Mouse (Mus musculus) telencephalon, adult 2 months (tissue): ENCODE measurements around the gene Polr3b.

ENCODE experiments used
- DNase-seq: peaks from one replicate; pipeline ENCODE4 v3.0.0-alpha.2; 2011; ENCODE audit warnings: low read depth, low spot score

Gene Polr3b

DNA sequence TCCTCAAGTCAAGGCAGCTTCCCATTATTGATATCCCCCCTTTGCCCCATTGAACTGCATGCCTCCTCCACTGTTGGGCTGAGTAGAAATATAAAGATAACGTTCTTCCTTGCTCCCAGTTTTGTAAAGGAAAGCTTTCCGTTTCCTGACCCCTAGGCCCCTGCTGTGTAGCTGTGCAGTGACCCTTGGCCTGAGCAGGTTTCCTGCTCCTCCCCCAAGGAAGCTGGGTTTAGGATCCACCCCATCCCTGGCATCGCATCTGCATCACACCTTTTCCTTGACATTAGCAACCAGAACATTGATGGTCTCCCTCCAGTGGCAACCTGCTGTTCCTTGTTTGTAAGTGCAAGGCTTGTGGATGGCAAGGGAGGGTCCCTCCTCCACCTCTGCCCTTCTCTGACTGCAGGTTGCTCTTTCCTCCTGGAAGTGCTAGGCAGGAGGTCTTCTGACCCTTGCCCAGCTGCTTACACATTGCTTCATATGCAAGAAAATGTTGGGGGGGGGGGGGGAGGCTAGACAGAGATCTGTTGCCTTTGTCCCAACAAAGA lies 43.7 kb downstream of the Polr3b start:
- DNase-seq = no peak

DNA sequence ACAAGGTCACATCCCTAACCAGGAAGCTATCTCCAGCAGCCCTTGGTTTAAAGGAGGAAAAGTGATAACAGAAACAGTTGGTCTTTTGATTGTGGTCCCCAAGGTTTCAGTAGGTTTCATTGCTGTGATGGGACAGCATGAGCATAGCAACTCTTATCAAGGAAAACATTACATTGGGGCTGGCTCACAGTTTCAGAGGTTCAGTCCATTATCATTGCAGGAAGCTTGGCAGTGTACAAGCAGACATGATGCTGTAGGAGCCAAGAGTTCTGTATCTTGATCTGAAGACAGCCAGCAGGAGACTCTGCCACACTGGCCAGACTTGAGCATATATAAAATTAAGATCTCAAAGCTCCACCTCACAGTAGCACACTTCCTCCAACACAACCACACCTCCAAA lies 53.6 kb downstream of the Polr3b start:
- no peak for DNase-seq

DNA sequence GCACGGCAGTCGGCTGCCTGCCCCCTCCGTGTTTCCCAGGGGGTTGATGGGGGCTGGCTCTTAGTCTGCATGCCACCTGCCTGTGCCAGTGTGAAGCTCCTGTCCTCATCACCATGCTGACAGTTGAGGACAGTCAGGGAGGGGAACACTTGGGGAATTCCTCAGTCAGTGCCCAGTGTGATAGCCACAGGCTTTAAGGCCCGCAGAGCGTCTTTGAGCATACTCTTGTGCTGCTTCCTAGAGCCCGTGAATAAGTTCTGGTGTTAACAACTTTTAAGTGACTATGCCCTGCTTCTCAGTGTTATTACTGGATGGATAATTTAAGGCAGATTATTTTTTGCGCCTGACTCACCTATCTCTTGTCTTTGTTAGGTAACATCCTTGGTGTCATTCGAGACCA lies 54.4 kb downstream of the Polr3b start:
- no peak for DNase-seq

DNA sequence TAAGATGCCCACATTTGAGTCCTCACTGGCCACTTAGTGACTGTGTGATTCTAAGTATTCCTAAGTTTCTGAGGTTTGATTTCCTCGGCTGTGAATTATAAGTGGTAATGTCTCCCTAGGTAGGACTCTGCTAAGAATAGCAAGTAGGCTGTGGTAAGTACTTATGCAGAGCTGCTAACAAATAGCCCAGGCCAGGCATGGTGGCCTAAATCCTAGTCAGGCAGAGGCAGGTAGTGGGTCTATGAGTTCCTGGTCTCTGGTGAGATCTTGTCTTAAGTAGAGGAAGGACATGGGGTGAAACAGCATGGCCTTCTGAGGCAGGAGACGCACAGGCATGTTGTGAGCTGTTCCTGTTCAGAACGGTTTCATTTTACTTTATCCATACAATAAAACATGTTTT lies 55.8 kb downstream of the Polr3b start:
- no peak for DNase-seq

DNA sequence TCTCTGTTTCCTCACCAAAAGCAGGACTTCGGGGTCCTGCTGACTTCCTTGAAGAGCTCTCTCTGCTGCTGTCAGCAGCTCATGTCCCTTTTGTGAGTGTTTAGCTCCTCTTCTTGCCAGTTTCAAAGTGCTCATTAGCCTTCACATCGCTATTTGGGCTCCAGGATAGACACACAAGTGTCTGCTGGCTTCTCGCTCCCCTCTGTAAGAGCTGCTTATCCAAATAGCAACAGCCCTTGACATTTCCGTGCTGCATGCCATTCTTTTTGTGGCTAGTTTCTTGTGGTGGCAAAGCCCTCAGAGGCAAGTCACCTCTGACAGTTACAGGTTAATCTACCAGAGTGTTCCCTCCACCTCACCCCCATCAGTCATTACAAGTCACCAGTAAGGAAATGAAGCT lies 56.3 kb downstream of the Polr3b start:
- no peak for DNase-seq

DNA sequence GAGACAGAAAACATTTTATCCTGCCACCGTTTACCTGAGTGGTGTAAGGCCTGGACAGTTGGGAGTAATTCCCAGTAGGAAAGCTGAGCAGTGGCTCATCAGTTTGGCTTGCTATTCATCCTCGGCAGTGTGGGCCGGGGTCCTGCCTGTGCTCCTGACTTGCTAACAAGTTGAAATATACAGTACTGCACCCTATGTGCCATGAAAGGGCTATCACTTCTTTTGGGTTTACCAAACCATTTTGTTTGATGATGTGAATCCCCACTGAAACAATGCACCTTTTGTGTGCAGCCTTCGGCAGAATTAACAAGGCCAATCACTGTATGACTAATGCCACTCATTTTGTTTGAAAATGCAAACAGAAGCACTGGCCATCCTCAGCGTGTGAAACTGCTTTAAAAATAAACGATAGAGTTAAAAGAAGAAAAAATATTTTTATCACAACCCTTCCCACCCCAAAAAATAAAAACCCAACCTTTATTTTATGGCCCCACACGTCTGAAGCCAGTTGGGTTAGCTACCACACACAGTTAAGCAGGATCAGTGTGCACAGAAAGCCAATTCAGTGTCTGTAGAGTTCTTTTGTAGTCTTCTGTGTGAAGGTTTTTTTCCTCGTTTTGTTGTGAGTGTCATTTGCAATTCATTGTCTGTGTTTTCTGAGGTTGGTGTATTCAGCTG lies 63.5 kb downstream of the Polr3b start:
- DNase-seq = no peak

DNA sequence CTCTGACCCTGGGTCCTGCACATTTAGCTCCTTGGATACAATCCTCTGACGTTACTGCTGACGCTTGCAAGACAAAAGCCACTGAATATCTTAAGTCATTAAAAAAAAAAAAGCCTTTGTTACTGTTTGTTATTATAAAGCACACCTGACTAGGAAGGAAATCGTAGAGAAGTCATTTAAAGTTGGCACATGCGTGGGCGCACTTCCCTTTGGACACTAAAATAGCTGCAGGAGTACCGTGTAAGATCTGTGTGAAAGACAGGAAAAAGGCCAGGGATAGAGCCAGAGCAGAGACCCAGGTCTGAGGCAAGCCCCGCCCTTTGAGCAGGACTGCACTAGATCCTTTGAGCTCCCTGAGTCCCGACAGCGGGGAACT lies 64.0 kb downstream of the Polr3b start:
- no peak for DNase-seq

DNA sequence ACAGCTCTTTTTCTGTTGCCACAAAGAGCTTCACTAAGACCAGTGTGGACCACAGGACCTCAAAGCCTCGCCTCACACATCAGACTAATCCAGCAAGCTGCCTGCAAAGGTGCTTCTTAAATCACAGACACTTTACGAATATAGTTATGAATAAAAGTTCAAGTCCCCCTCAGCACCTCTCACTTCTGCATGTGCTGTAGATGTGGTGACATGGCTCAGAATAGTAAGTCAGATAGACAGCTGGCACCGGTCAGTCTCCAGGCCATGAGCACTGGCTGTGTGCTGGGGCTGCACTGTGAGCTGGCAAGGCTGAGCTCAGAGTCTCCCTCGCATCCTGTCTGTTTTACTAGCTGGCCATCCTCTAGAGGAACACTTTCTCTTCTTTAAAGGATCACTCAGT lies 64.6 kb downstream of the Polr3b start:
- no peak for DNase-seq

DNA sequence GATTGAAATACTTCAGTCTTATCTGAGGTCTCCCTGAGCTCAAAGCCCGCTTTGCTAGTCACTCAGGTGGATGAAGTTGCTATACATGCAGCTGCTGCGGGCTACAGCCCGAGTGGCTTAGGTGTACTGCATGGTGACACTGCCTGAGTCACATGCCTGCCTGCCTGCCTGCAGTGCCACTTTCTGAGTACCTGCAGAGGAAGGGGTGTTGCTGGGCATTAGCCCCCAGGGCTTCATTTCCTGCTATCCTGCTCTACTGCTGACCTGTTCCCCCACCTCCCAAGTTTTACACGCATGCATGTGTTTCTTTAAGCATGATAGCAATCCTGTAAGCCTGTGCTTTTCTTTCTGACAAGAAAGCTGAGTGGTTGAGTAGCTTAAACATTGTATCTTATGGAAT lies 65.6 kb downstream of the Polr3b start:
- DNase-seq = no peak

DNA sequence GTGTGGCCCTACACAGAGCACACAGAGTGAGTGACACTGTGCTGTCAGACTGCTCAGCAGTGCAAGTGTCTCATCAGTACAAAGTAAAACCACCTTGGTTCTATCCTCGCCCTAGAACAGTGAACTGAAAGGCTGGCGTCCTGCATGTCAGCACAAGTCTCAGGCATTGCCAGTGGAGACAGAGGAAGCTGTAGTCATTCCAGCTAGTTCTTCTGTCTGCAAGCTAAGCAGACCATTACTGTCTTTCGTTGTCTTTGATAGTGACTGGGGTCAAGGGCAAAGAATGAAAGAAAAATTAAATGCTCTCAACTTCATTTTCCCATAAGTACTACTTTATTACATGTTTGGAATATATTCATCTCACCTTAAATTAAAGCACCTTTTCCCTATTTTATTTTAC lies 67.8 kb downstream of the Polr3b start:
- no peak for DNase-seq

DNA sequence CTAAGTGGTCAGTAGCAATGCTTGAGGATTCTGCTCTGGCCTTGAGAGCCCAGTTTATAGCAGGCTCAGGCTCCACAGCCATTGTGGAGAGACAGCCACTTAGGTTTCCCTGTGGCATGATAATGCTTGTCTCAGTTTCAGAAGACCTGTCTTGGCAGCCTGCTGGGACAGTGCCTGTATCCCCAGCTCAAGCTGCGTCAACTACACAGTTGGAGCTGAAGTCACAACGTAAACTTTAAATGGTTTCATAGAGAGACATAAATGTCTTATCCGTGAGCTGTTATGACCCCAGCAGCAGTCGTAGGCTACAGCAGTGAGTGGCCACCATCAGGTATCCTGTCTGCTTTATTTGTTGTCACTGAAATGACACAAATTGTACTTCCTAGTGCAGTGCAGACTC lies 68.7 kb downstream of the Polr3b start:
- DNase-seq = no peak

DNA sequence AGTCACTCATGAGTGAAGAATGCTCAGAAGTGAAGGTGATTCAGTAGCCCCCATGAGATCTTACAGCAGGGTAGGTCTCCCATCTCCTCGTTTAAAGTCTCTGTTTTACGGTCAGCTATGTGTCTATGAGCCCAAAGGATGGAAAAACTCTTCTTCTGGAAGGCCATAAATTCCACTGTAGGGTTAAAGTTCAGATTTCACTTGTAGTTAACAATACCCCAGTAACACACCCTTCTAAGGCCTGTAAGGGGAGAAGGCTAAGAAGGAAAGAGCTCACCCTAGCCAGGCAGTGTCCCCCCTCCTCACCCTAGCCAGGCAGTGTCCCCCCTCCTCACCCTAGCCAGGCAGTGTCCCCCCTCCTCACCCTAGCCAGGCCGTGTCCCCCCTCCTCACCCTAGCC lies 69.6 kb downstream of the Polr3b start:
- no peak for DNase-seq

DNA sequence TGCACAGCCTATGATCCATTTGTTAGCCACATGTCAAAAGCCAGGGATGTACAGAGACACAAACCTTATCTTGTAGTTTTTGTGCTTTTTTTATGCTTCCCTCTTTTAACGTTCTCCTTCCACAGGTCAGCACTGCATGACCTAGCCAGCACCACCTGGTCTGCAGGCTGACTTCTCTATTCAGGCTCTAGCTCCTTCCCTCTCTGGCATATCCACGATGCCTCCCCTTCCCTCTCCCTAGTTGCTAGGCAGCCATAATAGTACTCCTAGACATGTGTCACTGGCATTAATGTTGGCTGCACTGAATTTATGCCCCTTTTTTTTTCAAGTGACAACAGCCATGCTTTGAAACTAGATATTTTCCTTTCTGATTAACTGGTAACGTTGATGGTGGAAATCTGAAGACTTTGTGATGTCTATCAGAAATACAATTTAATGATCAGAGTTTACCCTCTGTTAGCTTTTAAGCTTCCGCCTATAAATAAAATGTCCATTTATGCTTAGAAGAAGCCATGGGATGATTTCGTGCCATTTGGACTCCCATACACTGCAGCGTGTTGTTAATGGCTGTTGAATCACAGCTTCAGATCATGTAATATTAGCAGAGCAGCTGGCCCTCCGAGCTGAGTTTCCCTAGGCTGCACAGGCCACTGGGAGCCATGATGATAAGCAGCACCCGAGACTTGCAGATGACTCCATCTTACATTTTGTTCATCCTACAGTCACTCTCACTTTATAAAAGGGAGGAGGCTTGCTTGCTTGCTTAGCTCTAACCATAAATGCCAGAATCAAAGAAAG lies 71.9 kb downstream of the Polr3b start:
- DNase-seq = no peak

DNA sequence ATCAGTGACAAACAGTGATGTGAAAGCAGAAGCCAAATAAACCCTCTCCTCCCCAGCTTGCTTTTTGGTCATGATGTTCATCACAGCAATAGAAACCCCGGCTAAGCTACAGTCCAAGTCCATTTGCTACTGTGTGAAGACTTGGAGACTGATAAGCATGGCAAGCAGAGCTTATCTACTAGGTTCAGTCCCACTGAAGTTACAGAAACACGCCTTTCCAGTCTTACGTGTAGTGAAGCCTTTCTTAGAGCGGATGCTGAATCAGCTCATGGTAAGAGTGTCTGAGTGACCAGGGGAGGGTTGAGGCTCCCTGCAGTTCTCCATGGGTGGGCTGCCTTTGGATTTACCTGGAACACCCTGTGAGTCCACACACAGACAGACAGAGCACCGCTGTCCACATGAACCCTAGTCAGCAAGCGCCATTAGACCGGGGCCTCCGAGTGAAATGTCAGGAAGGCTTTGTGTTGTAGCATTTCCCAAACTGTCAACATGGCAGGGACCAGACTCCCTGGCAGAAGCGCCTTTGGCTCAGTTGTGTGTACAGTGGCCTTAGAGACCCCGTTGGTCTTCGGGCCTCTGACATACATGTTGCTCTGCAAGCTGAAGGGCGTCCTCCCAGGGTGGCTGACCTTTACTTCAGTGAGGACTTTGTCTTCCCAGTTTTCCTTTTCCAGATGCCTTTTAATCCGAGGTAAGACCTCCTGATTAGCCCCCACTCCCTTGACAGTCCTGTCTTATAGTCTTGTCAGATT lies 78.3 kb downstream of the Polr3b start:
- no peak for DNase-seq

DNA sequence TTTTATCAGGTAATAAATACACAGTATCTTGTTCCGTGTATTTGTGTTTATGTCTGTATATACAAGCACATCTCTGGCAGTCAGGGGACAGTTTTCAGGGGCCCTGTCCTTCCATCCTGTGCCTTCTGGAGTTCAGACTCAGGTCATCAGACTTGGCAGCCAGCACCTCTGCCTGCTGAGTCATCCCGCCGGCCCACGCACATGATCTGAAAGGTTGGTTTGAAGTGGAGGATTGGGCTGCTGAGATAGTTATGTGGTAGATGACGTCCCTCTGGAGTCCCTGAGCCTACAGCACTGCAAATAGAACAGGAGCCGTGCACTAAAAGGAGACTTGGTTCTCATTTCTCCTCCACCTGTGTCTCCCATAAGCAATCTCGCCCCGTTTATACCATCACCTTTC lies 79.0 kb downstream of the Polr3b start:
- no peak for DNase-seq

DNA sequence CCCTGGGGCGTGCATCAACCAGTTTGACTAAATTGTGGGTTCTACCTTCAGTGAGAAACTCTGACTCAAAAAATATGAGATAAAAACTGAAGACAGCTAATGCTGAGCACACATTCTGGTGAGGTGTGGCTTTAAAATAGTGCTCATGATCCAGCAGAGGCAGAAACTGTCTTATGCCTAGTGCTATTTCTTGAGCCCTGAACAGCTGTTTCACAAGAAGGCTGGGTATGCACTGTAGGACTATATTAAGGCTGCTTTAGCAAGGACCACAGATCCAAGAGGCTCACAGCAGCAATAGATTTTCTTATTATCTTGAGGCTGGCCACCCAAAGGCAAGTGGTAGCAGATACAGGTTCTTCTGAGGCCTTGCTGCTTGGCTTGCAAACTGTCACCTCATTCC lies 80.0 kb downstream of the Polr3b start:
- no peak for DNase-seq

DNA sequence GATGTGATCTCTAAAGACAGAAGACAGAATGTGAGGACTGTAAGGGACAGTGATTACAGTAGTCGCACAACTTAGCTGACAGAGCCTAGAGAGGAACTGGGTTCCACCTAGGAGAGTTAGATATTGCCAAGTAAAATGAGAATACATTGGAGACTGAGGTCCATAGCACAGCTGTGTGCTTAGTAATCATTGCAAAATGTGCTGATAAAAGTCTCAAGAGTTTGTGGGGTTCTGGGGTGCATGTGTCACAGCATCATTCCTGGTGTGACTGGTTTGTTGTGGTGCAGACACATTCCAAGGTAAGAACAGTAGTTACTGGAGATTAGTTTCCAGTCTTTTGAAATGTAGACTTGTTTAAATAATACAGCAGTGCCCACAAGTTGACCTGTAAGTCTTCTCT lies 82.5 kb downstream of the Polr3b start:
- DNase-seq = no peak

DNA sequence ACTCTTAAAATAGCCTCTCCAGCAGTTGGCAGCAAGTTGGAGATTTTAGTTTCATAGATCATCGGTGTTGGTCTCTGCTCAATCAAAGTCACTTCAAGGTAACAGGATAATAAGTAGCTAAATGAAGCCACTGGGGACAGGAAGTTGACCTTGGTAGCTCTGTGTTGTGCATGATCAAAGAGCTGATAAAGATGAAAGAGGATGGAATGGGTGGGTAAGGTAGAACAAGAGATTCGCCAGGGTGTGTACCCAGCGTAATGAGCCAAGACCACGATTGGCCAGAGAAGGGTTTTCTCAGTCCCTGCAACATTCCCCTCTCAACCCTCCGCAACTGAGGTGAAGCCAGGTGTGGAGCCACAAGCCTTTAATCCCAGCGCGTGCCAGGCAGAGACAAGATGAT lies 83.1 kb downstream of the Polr3b start:
- DNase-seq = no peak

DNA sequence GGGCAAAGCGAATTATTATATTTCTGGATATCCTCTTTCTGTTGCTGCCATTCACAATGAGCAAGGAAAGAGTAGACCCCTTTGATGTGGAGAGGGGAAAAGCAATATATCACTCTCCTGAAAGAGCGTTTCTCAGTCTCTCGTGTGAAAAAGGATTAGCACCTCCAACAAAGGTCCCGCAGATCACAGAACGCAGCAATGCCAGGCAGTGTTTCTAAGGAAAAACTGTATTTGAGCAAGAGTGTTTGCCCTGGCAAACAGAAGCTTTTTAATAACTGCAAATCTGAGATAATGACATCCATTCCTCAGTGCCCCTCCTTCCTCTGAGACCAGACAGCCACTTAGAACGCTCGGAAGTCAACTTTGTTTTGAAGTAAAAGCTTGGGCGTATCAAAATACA lies 84.5 kb downstream of the Polr3b start:
- DNase-seq = no peak

DNA sequence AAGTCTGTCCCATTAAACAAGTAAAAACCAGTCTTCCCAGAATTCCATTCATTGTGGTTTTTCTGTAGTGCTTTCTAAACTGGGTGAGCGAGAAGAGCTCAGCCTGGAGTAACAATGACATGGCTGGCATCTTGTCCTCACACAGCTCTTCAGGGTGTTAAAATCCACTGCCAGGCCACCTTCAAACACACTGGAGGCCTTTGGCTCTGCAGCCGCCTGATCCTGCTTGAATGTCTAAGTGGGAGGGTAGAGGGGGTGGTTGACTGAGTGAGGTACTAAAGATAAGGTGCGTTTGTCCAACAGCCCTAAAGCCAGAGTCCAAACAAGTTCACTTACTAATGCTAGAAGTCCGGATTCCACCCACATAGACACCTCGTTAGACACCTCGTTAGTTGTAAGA lies 85.1 kb downstream of the Polr3b start:
- no peak for DNase-seq

DNA sequence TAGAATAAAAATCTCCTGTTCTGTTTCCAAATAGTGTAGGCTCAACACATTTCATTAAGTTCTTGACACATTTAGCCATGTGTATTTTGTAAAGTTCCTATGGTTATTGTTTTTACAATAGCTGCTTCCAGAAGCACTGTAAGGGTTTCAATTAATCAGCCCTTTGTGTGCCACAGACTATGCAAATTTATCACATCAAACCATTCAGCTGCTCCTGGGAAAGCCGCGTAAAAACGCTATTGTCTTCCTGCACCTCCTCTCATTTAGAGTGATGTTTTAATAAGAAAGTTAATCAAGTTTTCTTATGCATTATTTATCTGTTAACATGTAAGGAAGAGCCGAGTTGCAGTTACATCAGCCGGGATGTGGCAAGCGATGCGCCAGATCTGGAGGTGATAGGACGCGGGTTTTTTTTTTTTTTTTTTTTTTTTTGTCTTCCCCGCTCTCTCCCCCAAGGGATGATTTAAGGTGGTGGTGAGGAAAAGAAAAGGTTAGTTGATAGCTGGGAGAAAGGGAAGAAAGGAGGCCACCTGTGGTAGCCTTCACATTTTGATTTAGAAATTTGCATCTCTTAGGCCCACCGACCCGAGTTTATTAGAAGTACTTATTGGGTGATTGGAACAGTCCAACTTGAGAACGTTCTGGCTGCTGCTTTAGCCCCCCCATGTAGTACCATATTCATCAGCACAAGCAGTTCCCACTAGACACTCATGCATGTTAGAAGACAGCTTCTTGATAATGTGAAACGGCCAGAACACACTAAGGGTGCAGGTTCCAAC lies 85.8 kb downstream of the Polr3b start:
- no peak for DNase-seq

DNA sequence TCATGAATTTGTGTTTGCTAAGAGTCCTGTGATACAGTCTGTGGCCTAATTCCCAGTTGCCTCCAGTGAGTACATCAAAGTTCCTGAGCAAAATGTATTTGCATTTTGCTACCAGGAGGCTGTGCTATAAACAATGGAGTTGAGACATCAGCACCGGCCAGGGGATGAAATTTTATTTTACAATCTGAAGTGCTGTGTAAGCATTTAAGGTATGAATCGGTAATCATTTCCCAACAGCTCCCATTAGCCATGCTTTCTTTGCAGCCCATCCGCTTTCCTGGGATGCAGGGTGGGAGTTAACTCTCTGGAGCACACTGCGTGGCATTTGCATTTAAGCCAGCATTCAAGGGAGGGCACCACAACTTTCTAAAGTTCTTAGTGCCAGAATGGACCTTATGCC lies 88.1 kb downstream of the Polr3b start:
- no peak for DNase-seq
